Mouse (Mus musculus) right cerebral cortex, adult 18-20 months (tissue): ENCODE results near the gene Serpinb9d.
"Not testable (repeated sequence)": the region's sequence is repeated elsewhere in the genome, so short reads cannot be mapped to it uniquely, and the experiment has no call there.

Source experiments
- DNase-seq: peaks from one replicate; pipeline ENCODE4 v3.0.0; 2022; ENCODE audit warnings: mixed read lengths

The Serpinb9d gene

DNA sequence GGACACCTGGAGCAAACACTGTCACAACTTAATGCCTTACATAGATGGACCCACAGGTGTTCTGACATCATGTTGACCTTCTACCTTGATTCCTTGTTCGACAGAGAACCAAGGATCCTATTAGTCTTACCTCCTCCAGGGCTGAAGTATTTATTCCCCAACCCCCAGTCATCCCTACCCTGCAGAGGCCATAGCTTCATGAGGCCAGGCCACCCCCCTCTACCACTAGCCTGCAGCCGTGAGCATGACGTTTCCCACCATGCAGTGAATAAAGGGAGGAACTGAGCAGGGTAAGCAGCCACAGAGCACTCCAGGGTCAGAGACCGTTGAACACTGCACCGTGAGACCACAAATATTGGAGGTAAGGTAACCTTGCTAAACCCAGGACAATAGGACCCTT lies at the start of gene Serpinb9d:
Gene Serpinb9d, plus strand, starts transcription at position 301 of the 400 bp plus-strand sequence.
- no peak for DNase-seq

- no peak for DNase-seq
These were observed 33.1 kb upstream of the Serpinb9d start, which contains the start of gene Serpinb9c for GRCm38 (mm10) chr13:33159642-33160041. TSS of gene Serpinb9c (minus strand) at chr13:33159742.

GRCm38 (mm10) chr13:33190486-33190885 lies 2.3 kb upstream of the Serpinb9d start:
- not testable (repeated sequence) for DNase-seq

- peak; percentile 1 for DNase-seq
These were observed 7.0 kb downstream of the Serpinb9d start for GRCm38 (mm10) chr13:33199740-33200139.

- DNase-seq: not testable (repeated sequence)
These were observed 56.6 kb downstream of the Serpinb9d start, which contains the start of gene Serpinb9e for GRCm38 (mm10) chr13:33249312-33249711. TSS of gene Serpinb9e (plus strand) at chr13:33249612.
